Mouse (Mus musculus): ENCODE measurements around the gene Pigv.

Gene Pigv

DNA sequence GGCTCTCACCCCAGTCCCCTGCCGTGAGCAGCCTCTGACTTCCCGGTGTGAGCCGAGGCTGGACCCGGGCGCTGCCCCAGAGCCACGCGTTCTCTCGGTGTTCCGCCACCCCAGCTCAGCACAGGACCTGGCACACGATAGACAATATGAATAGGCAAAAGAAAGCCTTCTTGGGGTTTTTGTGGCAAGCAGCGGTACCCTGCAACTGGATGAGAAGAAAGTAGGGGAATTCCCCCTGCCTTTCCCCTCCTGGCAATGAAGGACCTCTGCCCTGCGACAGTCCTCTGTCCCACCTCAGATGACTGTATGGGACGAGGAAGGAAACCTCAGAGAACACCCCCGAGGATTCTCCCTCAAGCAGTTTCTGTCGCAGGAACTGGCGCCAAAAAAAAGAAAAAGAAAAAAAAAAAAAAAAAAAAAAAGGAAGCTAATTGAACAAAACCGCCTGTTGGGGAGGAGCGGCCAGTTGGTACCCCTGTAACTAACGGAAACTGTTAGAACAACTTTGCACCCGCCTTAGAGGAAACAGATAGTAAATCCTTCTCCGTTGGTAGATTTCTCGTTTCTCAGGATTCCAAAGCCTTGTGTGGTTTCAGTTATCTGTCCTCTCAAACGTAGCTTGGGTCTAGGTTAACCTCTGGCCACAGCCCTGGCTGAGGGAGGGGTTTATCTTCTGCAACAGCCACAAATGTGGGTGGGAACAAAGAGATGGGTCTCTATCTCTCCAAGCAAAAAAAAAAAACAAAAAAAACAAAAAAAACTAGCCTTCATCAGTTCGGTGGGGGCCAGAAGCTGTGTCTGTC lies 599 bp upstream of the Pigv start:
- under 1% methylated on average over 24 of the region's 24 CpGs for WGBS

GRCm38 (mm10) chr4:133671184-133671880 lies 1.1 kb downstream of the Pigv start:
- under 1% methylated on average over 13 of the region's 13 CpGs for WGBS

DNA sequence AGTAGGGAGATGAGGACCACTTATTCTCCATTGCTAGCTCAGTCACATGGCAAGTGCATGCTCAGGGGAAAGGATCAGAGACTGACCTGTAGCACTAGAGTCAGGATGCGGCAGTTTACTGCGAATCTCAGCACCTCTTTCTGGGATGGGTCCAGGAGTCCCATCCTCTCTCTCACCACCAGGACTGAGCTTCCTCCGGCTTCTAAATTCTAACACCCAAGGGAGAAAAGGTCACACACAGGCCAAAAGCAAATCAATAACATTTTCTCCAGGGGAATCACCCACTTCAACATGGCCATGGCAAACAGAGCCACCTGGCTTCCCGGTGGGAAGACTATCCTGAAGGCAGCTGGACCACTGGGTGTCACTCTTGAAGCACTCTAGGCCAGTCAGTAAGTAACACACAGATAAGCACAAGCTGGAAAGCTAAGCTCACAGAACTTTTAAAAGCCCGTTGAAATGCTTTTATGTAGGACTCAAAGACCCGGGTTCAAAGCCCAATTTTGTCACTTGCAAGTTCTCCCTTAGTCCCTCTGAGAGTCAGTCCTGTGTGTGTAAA lies 2.7 kb downstream of the Pigv start:
- WGBS: 54% methylated on average over 6 of the region's 6 CpGs

GRCm38 (mm10) chr4:133668537-133668936 lies 3.9 kb downstream of the Pigv start:
- whole genome bisulfite sequencing: 60% methylated on average over 3 of the region's 3 CpGs

- 81% methylated on average over 6 of the region's 6 CpGs for WGBS
These were observed 6.2 kb downstream of the Pigv start for GRCm38 (mm10) chr4:133666199-133666598.

GRCm38 (mm10) chr4:133665118-133665517 lies 7.3 kb downstream of the Pigv start:
- WGBS: 63% methylated on average over 11 of the region's 11 CpGs

DNA sequence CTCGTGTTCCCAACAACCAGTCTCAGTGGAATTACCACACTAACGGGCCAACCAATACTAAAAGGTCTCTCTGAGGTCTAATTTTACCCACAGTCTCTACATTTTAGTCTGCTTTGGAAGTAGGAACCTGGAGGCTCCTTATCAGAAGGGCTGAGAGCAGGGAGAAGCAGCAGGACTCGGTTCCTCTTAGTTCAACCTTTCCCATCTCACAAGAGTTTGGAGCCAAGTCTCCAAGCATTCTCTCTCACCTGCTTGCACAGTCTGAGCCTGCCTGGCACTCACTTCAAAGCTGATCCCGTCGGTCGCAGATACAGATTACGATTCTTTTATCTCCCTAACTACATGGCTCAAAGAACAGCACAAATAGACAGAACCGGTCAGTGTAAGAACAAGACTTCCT lies 9.5 kb downstream of the Pigv start:
- 85% methylated on average over 8 of the region's 8 CpGs for WGBS

DNA sequence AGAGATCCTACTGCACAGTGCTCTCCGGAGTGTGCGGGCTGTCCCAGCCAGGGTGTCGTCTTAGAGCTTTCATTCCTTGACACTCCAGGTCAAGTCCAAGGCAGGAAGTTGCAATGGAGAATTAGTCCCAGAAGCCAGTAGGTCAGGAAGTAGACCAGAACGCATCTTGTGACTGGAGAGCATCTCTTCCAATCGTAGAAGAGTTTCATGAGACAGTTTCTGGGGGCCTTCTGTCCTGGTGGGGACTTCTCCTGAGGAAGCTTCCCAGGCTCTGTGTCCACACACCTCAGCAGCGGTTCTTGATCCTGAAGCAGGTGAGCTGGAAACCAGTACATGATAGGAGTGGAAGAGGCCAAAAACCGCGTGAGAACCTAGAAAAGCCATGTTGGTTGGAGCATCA lies 10.0 kb downstream of the Pigv start:
- 90% methylated on average over 8 of the region's 8 CpGs for WGBS

- 12% methylated on average over 10 of the region's 10 CpGs for WGBS
These were observed 12.0 kb downstream of the Pigv start for GRCm38 (mm10) chr4:133660193-133661155.

GRCm38 (mm10) chr4:133659497-133660192 lies 12.8 kb downstream of the Pigv start:
- 33% methylated on average over 15 of the region's 15 CpGs for WGBS

DNA sequence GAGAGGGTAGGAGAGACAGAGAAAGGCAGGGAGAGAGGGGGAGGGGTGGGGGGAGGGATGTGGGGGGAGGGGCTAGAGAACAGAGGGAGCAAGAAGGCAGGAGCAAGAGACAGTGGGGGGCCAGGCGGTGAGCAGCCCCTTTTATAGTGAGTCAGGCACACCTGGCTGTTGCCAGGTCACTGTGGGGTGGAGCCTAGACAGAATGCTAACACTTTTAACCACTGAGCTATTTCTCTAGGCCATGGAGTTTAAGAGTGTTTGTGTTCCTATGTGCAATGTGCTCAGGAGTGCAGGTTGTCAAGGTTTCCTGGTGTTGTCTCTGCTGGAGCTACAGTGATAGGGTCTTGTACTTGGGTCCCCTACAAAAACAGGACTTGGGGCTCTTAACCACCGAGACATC lies 13.7 kb downstream of the Pigv start:
- WGBS: 55% methylated on average over 2 of the region's 2 CpGs

- 40% methylated on average over 5 of the region's 5 CpGs for WGBS
These were observed 14.5 kb downstream of the Pigv start for GRCm38 (mm10) chr4:133657829-133658458.

- WGBS: 32% methylated on average over 4 of the region's 4 CpGs
These were observed 15.4 kb downstream of the Pigv start for GRCm38 (mm10) chr4:133656997-133657396.

GRCm38 (mm10) chr4:133656294-133656693 lies 16.2 kb downstream of the Pigv start:
- WGBS: 86% methylated on average over 4 of the region's 4 CpGs

GRCm38 (mm10) chr4:133654070-133654469 lies 18.4 kb downstream of the Pigv start:
- WGBS: 94% methylated on average over 5 of the region's 5 CpGs

DNA sequence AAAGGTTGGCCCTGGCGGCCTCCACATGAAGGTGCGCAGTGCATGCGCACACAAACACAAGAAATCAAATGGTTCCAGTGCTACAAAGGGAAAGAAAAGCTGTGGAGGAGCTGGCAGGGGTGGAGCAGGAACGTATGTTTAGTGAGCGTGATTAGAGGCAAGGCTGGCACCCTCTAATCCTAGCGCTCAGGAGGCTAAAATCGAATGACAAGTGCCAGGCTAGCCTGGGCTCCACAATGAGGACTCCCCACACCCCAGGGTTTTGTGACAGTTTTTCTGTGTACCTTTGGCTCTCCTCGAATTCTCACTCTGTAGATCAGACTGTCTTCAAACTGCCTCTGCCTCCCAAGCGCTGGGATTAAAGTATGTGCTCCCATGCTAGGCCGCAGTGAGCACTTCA lies 19.7 kb downstream of the Pigv start:
- WGBS: 81% methylated on average over 10 of the region's 10 CpGs

DNA sequence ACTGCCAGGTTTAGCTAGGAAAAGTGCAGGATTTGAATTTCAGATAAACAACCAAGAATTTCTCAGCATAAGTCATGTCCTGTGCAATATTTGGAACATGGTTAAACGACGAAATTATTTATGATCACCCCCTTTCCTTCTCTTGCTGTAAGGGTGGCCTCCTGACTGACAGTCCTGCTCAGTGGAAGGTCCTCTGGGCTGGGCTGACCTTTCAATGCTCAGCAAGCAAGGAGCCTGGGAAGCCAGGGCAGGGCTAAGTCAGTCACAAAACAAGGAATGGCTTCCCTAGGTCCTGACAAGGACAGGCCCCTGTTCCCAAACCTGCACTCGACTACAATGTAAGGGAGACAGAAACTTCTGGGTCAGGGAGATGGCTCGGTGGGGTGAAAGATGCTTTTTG lies 20.5 kb downstream of the Pigv start:
- WGBS: 67% methylated on average over 4 of the region's 4 CpGs

- WGBS: 64% methylated on average over 10 of the region's 10 CpGs
These were observed 21.0 kb downstream of the Pigv start for GRCm38 (mm10) chr4:133651445-133651844.

DNA sequence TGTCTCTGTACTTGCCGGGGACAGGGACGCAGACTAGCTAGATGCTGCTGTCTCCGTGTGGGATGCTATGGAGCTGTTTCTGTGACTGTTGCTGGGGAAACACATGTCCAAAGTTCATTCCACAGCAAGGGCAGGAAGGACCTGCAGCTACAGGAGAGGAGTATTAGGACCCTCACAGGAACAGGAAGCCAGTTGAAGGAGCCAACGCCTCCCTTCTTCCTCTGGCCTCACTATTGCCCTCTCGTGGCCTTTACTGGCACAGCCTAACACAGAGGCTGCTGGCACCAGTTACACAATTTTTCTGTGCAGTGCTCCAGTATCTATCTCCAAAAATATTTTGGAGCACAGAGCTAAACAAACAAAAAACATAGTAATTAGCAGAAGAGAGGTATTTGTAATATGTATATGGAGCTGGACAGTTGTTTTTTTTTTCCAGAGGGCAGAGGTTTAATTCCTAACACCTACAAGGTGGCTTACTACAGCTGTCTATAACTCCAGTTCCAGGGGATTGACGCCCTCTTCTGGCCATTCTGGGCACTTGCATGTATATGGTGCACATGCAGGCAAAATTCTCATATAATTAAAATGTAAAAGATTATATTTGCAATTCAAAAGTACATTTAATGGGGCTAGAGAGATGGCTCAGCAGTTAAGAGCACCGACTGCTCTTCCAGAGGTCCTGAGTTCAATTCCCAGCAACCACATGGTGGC lies 22.3 kb downstream of the Pigv start, which contains the start of gene Zdhhc18:
Gene Zdhhc18 (minus strand): TSS at position 166 of the 711 bp plus-strand sequence.
- 22% methylated on average over 7 of the region's 7 CpGs for WGBS

DNA sequence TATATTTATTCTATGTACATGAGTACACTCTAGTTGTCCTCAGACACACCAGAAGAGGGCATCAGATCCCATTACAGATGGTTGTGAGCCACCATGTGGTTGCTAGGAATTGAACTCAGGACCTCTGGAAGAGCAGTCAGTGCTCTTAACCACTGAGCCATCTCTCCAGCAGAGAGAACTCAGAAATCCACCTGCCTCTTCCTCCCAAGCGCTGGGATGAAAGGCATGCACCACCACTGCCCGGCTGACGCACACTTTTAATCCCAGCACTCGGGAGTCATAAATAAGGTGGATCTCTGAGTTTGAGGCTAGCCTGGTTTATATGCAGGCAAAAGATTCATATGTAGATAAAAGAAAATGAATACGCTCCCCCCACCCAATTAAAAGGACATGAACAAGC lies 23.0 kb downstream of the Pigv start:
- WGBS: 84% methylated on average over 5 of the region's 5 CpGs
